Mouse (Mus musculus): ENCODE measurements around the gene Bcr. TPM values are rescaled to one million over a fixed set of nuclear protein-coding genes. Genes with fewer than 3 reads are reported as not detected.

Gene Bcr
- total and polyA plus RNA-seq, 3 experiments, result 7.3 to 10.0 (median 9.9) TPM

DNA sequence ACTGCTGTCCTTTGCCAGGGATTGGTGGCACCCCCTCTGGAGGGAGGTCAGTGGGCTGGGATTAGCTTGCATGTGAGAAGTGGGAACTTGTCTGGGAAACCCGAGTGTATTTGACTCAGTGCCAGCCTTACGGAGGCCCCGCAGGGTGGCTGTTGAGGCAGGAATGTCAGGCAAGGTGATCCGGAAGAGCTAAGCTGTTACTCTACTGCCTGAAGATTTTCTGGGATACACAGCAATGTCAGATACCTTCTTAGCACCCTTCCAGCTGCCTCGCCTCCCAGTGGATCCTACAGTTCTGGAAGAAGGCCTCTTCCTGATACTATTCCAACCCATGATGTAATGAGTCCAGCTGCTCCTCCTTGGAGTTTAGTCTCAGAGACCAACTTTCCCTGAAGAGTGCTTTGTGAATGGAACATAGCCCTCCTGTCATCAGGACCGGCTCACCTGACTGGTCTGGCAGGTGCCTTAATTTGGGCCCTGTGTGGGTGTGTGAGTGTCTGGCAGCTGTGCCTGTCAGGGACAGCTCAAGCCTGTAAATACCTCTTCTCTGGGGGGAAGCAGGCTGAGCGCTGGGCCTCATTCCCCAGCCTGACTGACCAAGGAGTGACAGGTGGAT is 56.6 kb downstream of the Bcr start:
- 64% methylated on average over 7 of the region's 7 CpGs for WGBS
- H3K27ac ChIP-seq, result no peak overlapping the region
- H3K4me1 ChIP-seq (ENCODE audit: control insufficient read depth, insufficient read depth, low read length), result peaks cover 16% of the 10 kb centered on the region
- H3K27me3 ChIP-seq (ENCODE audit: control insufficient read depth, insufficient read depth, low read length), result no peaks in the 10 kb centered on the region
- peak in 1 of 2 experiments; percentile 50 for DNase-seq
- TF ChIP-seq CTCF (IDR thresholded peaks at IDR 0.05) (no peak), EP300 (IDR thresholded peaks at IDR 0.05; ENCODE audit: insufficient read depth, low read depth, low read length) (0 out of 2 replicates have a peak, but pooled peaks have one; percentile 15)
- no peak overlapping the region for H3K9ac ChIP-seq (ENCODE audit: low read depth, low read length)
- H3K4me3 ChIP-seq, result no peak overlapping the region
- no peaks in the 10 kb centered on the region for H3K36me3 ChIP-seq (ENCODE audit: control insufficient read depth, insufficient read depth, low read length)
- intact Hi-C loops (cut with DNase I), result no loop called here
- no peaks in the 10 kb centered on the region for H3K79me2 ChIP-seq (replicated peaks; ENCODE audit: control insufficient read depth, insufficient read depth, low read length)

GRCm38 (mm10) chr10:75118444-75118843 is 58.1 kb downstream of the Bcr start:
- intact Hi-C loops (cut with DNase I), result no loop called here
- H3K4me1 ChIP-seq (ENCODE audit: control insufficient read depth, insufficient read depth, low read length), result peaks cover 14% of the 10 kb centered on the region
- no peaks in the 10 kb centered on the region for H3K36me3 ChIP-seq (ENCODE audit: control insufficient read depth, insufficient read depth, low read length)

DNA sequence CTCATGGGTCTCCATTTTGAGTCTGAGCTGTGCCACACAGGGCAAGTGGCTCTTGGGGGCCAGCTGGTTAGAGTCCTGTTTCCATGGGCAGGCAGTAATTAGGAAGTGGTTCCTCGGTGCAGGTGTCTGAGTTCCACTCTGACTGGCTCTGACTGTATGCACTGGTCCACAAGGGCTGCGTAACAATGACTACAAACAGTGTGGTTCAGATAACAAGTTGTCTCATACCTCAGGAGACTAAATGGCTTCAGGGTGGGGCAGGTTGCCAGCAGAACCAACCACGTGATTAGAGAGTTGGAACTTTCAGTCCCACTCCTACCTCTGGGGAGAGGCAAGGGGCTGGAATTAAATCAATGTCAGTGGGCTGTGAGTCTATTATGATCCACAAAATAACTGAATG is 59.0 kb downstream of the Bcr start:
- TF ChIP-seq CTCF (IDR thresholded peaks at IDR 0.05) (no peak), POLR2A (IDR thresholded peaks at IDR 0.05; ENCODE audit: insufficient read depth, low read depth, low read length) (no peak), EP300 (IDR thresholded peaks at IDR 0.05; ENCODE audit: insufficient read depth, low read depth, low read length) (no peak)
- peak in 1 of 2 experiments; percentile 39 for DNase-seq
- WGBS, result 62% methylated on average over 3 of the region's 3 CpGs
- Histone ChIP-seq H3K9ac (ENCODE audit: low read depth, low read length) (no peak overlapping the region), H3K4me3 (no peak overlapping the region), H3K36me3 (ENCODE audit: control insufficient read depth, insufficient read depth, low read length) (no peaks in the 10 kb centered on the region), H3K27ac (no peak overlapping the region), H3K79me2 (replicated peaks; ENCODE audit: control insufficient read depth, insufficient read depth, low read length) (no peaks in the 10 kb centered on the region), H3K27me3 (ENCODE audit: control insufficient read depth, insufficient read depth, low read length) (no peaks in the 10 kb centered on the region), H3K4me1 (ENCODE audit: control insufficient read depth, insufficient read depth, low read length) (peaks cover 11% of the 10 kb centered on the region)
- intact Hi-C loops (cut with DNase I), result no loop called here

More at GRCm38 (mm10) chr10:75118444-75118843, 58.1 kb downstream of the Bcr start:
- Histone ChIP-seq H3K9ac (ENCODE audit: low read depth, low read length) (no peak overlapping the region), H3K4me3 (no peak overlapping the region), H3K27me3 (ENCODE audit: control insufficient read depth, insufficient read depth, low read length) (no peaks in the 10 kb centered on the region), H3K27ac (no peak overlapping the region), H3K79me2 (replicated peaks; ENCODE audit: control insufficient read depth, insufficient read depth, low read length) (no peaks in the 10 kb centered on the region)
- WGBS, result 56% methylated on average over 6 of the region's 6 CpGs
- TF ChIP-seq CTCF (IDR thresholded peaks at IDR 0.05) (no peak), EP300 (IDR thresholded peaks at IDR 0.05; ENCODE audit: insufficient read depth, low read depth, low read length) (no peak), POLR2A (IDR thresholded peaks at IDR 0.05; ENCODE audit: insufficient read depth, low read depth, low read length) (no peak)
- DNase-seq, result no peak

DNA sequence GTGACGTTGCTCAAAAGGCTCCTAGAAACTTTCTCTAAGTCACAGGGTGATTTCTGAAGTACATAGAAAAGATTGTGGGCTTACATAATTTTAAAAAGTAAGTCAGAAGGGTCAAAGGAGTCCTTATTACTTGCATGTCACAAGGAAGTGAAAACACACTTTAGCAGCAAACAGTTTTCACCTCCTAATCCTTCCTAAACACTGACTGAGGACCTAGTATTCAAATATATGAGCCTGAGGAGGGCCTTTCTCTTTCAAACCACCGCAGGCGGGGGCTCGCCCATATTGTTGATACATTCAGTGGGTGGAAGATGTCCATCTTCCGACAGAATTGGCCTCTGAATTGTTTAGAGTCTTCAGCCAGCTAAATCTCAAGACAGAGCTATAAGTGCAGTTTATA is 59.8 kb downstream of the Bcr start:
- Histone ChIP-seq H3K79me2 (replicated peaks; ENCODE audit: control insufficient read depth, insufficient read depth, low read length) (no peaks in the 10 kb centered on the region), H3K4me1 (ENCODE audit: control insufficient read depth, insufficient read depth, low read length) (peaks cover 11% of the 10 kb centered on the region), H3K4me3 (no peak overlapping the region), H3K36me3 (ENCODE audit: control insufficient read depth, insufficient read depth, low read length) (no peaks in the 10 kb centered on the region), H3K27me3 (ENCODE audit: control insufficient read depth, insufficient read depth, low read length) (no peaks in the 10 kb centered on the region), H3K27ac (no peak overlapping the region), H3K9ac (ENCODE audit: low read depth, low read length) (no peak overlapping the region)
- DNase-seq, result no peak
- intact Hi-C loops (cut with DNase I), result no loop called here
- 89% methylated on average over 5 of the region's 5 CpGs for WGBS
- TF ChIP-seq POLR2A (IDR thresholded peaks at IDR 0.05; ENCODE audit: insufficient read depth, low read depth, low read length) (no peak), CTCF (IDR thresholded peaks at IDR 0.05) (no peak), EP300 (IDR thresholded peaks at IDR 0.05; ENCODE audit: insufficient read depth, low read depth, low read length) (no peak)

DNA sequence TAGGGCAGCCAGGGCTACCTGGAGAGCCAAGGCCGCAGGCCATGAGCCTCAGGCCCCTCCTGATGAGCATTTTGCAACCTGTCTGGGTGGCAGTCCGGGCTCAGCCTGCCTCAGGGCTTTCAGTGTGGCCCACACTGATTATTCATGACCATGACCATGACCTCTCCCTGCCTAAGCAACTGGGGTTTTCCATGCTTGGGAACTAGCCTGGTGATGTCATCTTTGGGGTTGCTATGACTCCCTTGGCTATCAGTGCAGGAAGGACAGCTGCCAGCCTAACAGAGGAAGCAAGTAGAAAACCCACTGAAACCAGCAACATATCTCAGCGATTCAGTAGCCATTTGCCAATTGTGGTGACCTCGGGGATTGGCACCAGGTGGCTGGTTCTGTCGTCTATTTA is 60.6 kb downstream of the Bcr start:
- H3K4me3 ChIP-seq, result no peak overlapping the region
- DNase-seq, result peak; percentile 66 to 76
- no peaks in the 10 kb centered on the region for H3K36me3 ChIP-seq (ENCODE audit: control insufficient read depth, insufficient read depth, low read length)
- H3K9ac ChIP-seq (ENCODE audit: low read depth, low read length), result no peak overlapping the region
- intact Hi-C loops (cut with DNase I), result no loop called here
- no peaks in the 10 kb centered on the region for H3K27me3 ChIP-seq (ENCODE audit: control insufficient read depth, insufficient read depth, low read length)
- WGBS, result 47% methylated on average over 5 of the region's 5 CpGs
- H3K27ac ChIP-seq, result no peak overlapping the region
- H3K4me1 ChIP-seq (ENCODE audit: control insufficient read depth, insufficient read depth, low read length), result peaks cover 11% of the 10 kb centered on the region
- H3K79me2 ChIP-seq (replicated peaks; ENCODE audit: control insufficient read depth, insufficient read depth, low read length), result no peaks in the 10 kb centered on the region
- TF ChIP-seq EP300 (IDR thresholded peaks at IDR 0.05; ENCODE audit: insufficient read depth, low read depth, low read length), result no peak
- TF ChIP-seq POLR2A (IDR thresholded peaks at IDR 0.05; ENCODE audit: insufficient read depth, low read depth, low read length), result no peak
- no peak for TF ChIP-seq CTCF (IDR thresholded peaks at IDR 0.05)

GRCm38 (mm10) chr10:75125577-75125976 is 65.2 kb downstream of the Bcr start:
- Histone ChIP-seq H3K4me1 (ENCODE audit: control insufficient read depth, insufficient read depth, low read length) (peaks cover 5% of the 10 kb centered on the region), H3K4me3 (no peak overlapping the region), H3K36me3 (ENCODE audit: control insufficient read depth, insufficient read depth, low read length) (no peaks in the 10 kb centered on the region), H3K27me3 (ENCODE audit: control insufficient read depth, insufficient read depth, low read length) (no peaks in the 10 kb centered on the region), H3K27ac (no peak overlapping the region), H3K79me2 (replicated peaks; ENCODE audit: control insufficient read depth, insufficient read depth, low read length) (no peaks in the 10 kb centered on the region), H3K9ac (ENCODE audit: low read depth, low read length) (no peak overlapping the region)
- intact Hi-C loops (cut with DNase I), result no loop called here
- TF ChIP-seq EP300 (IDR thresholded peaks at IDR 0.05; ENCODE audit: insufficient read depth, low read depth, low read length) (no peak), CTCF (IDR thresholded peaks at IDR 0.05) (no peak), POLR2A (IDR thresholded peaks at IDR 0.05; ENCODE audit: insufficient read depth, low read depth, low read length) (no peak)
- DNase-seq, result no peak
- WGBS, result 61% methylated on average over 4 of the region's 4 CpGs
